Mouse (Mus musculus): ENCODE data around the gene Olfr1493-ps1. TPM values are rescaled to one million over a fixed set of nuclear protein-coding genes. Genes with fewer than 3 reads are reported as not detected.

Gene Olfr1493-ps1
- polyA plus RNA-seq (2017; shearing (Covaris generic)) = not detected

DNA sequence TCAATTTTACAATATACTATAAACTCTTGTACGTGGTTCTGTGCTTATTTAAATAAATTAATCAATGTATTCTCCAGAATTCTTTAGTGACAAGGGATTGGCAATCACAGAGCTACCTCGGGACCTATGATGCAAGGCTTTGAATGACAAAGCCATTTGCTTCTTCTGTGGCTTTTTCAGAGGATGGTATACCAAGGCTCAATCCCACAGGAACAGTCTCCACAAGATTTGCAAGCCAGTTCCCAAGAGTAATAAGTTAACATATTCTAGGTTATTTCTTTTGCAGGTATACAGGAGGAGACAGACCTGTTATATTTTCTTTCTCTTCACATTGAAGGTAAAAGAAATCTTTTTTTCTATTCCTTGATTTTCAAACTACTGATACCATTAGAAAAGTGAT lies at the start of gene Olfr1493-ps1:
Gene Olfr1493-ps1, plus strand, starts transcription at position 301 of the 400 bp plus-strand sequence.
- no peak for ATAC-seq

DNA sequence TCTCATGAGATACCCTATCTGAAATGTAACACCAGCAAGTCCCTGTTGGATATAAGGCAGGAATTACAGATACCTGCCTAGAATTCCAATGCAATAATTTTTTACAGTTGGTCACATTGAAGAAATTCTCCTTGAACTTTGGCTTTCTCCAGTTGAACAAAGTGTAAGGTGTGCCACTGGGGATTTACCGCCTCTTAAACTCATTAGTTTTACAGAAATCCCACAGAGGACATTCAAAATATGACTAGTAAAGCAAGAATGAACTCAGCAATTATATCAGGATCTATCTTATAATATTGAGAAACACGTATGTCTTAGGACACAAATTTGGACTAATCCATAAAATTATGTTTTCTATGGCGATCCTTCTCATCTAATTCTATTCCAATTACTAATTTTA lies 26.1 kb upstream of the Olfr1493-ps1 start, which contains the start of gene Olfr1491:
Gene Olfr1491, plus strand, starts transcription at position 301 of the 400 bp plus-strand sequence.
- no peak for ATAC-seq

DNA sequence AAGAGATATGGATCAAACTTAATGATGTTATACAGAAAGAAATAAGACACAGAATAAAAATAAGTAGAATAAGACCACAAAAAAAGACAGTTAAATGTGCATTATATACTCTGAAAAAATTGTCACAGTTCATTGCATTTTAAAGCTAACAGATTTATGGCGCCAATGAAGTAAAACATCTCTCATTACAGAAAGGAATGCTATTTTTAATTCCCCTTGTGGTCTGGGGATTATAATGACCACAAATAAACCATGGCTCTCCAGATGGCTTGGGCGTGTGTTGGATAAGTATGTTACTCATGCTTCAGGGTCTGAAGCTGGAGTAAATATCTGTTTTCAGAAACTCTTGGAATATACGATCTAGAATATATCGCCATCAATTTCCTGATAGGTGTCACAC lies 16.4 kb downstream of the Olfr1493-ps1 start, which contains the start of gene Olfr1494:
Gene Olfr1494, plus strand, starts transcription at position 301 of the 400 bp plus-strand sequence.
- ATAC-seq = no peak

DNA sequence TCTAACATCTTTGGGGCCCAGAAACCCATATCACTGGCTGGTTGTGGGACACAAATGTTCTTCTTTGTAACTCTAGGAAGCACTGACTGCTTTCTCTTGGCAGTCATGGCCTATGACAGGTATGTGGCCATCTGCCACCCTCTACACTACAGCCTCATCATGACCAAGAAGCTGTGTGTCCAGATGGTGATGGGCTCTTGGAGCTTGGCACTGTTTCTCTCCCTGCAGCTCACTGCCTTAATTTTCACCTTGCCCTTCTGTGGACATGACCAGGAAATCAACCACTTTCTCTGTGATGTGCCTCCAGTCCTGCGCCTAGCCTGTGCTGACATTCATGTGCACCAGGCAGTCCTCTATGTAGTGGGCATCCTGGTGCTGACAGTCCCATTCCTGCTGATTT lies 26.3 kb downstream of the Olfr1493-ps1 start:
- ATAC-seq = no peak

DNA sequence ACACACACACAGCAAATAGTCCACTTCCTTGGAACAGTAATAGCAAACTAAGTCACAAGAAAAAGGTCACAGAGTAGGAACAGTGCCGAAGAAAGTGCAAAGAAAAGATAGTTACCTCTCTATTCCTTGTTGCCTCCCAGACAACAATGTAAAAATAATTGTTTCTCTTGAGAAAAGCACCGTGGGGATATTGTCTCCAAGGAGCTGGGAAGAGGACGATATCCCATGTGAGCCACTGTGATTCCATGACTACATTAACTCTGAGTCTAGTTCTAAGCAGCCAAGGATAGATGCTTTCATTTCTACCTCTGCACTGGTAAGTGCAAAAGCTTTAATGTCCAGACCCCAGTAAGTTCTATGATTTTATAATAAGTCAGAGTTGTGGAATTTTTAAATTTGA lies 41.2 kb downstream of the Olfr1493-ps1 start, which contains the start of gene Olfr1495:
Gene Olfr1495, plus strand, starts transcription at position 301 of the 400 bp plus-strand sequence.
- ATAC-seq = no peak

DNA sequence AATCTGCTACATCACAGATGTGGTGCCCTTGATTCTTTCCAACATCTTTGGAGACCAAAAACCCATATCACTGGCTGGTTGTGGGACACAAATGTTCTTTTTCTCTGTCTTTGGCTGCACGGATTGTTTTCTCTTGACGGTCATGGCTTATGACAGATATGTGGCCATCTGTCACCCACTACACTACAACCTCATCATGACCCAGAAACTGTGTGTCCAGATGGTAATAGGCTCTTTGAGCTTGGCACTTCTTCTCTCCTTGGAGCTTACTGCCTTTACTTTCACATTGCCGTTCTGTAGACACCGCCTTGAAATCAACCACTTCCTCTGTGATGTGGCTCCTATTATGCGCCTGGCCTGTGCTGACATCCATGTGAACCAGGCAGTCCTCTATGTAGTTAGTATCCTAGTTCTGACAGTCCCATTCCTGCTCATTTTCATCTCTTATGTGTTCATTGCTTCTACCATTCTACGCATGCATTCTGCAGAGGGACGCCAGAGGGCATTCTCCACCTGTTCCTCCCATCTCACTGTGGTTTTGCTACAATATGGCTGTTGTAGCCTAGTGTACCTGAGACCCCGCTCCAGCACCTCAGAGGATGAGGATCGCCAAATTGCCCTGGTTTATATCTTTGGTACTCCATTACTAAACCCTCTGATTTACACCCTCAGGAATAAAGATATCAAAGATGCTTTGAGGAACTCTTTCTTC lies 45.6 kb downstream of the Olfr1493-ps1 start:
- ATAC-seq = no peak

DNA sequence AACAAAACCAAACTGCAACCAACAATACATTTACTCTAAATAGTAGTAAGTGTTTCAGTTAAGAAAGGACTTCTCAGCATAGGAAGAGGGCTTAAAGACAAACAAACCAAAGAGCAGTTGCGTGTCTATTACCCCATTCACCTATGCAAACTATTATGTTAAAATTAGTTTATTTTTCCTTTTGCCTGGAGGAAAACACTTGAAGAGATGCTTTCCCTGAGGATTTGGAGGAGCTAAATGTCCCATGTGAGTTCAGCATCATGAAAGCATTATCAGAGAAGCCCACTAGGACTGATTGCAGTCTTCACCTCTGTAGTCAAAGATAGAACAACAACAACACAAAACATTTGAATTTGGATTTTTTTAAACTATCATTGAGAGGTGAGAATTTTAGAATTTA lies 54.5 kb downstream of the Olfr1493-ps1 start, which contains the start of gene Olfr1496:
Gene Olfr1496, plus strand, starts transcription at position 301 of the 400 bp plus-strand sequence.
- no peak for ATAC-seq

Other genes starting within 250 kb of the Olfr1493-ps1 start
- gene Olfr1475, start 243.1 kb upstream of the Olfr1493-ps1 start, polyA plus RNA-seq (2017; shearing (Covaris generic)) = not detected
- not detected for gene Olfr1477, start 222.7 kb upstream of the Olfr1493-ps1 start, polyA plus RNA-seq (2017; shearing (Covaris generic))
- gene Olfr1480, start 195.4 kb upstream of the Olfr1493-ps1 start, polyA plus RNA-seq (2017; shearing (Covaris generic)) = not detected
- not detected for gene Olfr1484, start 139.8 kb upstream of the Olfr1493-ps1 start, polyA plus RNA-seq (2017; shearing (Covaris generic))
- not detected for gene Olfr1487, start 105.9 kb upstream of the Olfr1493-ps1 start, polyA plus RNA-seq (2017; shearing (Covaris generic))
- under 1 TPM in 1 of 2 experiments, not detected in 1; 0.05 TPM for gene Olfr1489, start 91.7 kb upstream of the Olfr1493-ps1 start, polyA plus RNA-seq (2017; shearing (Covaris generic))
- not detected for gene Olfr1490, start 72.2 kb upstream of the Olfr1493-ps1 start, polyA plus RNA-seq (2017; shearing (Covaris generic))
- under 1 TPM in 1 of 2 experiments, not detected in 1; 0.46 TPM for gene Olfr1491, start 26.0 kb upstream of the Olfr1493-ps1 start, polyA plus RNA-seq (2017; shearing (Covaris generic))
- not detected for gene Olfr1494, start 16.4 kb downstream of the Olfr1493-ps1 start, polyA plus RNA-seq (2017; shearing (Covaris generic))
- gene Olfr1495, start 41.3 kb downstream of the Olfr1493-ps1 start, polyA plus RNA-seq (2017; shearing (Covaris generic)) = not detected
- not detected for gene Olfr1496, start 54.6 kb downstream of the Olfr1493-ps1 start, polyA plus RNA-seq (2017; shearing (Covaris generic))
- not detected for gene Olfr1497, start 74.9 kb downstream of the Olfr1493-ps1 start, polyA plus RNA-seq (2017; shearing (Covaris generic))
- not detected for gene Olfr1499, start 96.2 kb downstream of the Olfr1493-ps1 start, polyA plus RNA-seq (2017; shearing (Covaris generic))
- under 1 TPM in 1 of 2 experiments, not detected in 1; 0.35 TPM for gene Olfr1500, start 107.2 kb downstream of the Olfr1493-ps1 start, polyA plus RNA-seq (2017; shearing (Covaris generic))
- not detected for gene Olfr1501, start 127.4 kb downstream of the Olfr1493-ps1 start, polyA plus RNA-seq (2017; shearing (Covaris generic))
- not detected for gene Olfr1502, start 138.5 kb downstream of the Olfr1493-ps1 start, polyA plus RNA-seq (2017; shearing (Covaris generic))
- not detected for gene Olfr1504, start 174.7 kb downstream of the Olfr1493-ps1 start, polyA plus RNA-seq (2017; shearing (Covaris generic))
- under 1 TPM in 1 of 2 experiments, not detected in 1; 0.12 TPM for gene Olfr1505, start 190.3 kb downstream of the Olfr1493-ps1 start, polyA plus RNA-seq (2017; shearing (Covaris generic))